Mouse (Mus musculus): ENCODE data around the gene P2ry14. TPM values are rescaled to one million over a fixed set of nuclear protein-coding genes. Genes with fewer than 3 reads are reported as not detected.

P2ry14 gene
- total and polyA plus RNA-seq, 2 experiments = 0.77 to 2.3 TPM

DNA sequence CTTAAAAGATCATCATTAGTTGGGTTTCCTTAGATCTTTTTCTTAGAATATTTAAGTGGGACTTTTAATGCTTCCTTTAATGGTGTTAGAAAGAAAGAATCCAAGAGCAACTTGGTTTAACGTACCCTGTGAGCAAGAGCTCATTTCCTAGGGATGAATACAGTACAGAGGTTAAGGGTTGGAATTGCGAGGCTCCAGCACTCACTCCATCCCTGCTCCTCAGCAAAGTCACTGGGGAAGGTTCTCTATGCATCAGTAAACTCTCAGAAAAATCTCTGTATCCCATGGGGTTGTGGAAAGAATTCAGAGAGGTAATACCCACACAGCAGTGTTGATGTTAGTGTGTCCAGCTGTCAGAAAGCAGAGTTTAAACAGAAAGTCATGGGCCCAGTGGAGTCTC, 13.3 kb downstream of the P2ry14 start:
- H3K4me3 ChIP-seq (ENCODE audit: insufficient read depth, low read depth, low read length) = no peak overlapping the region
- no peak overlapping the region for H3K9ac ChIP-seq (ENCODE audit: low read depth, low read length)
- no peaks in the 10 kb centered on the region for H3K27me3 ChIP-seq (ENCODE audit: control insufficient read depth, insufficient read depth, low read length)
- no peaks in the 10 kb centered on the region for H3K36me3 ChIP-seq (ENCODE audit: control insufficient read depth, insufficient read depth, low read length)
- H3K79me2 ChIP-seq (ENCODE audit: control insufficient read depth, insufficient read depth, low read length) = no peaks in the 10 kb centered on the region
- TF ChIP-seq CTCF (IDR thresholded peaks at IDR 0.05; ENCODE audit: low read depth, low read length) = no peak
- TF ChIP-seq POLR2A (IDR thresholded peaks at IDR 0.05; ENCODE audit: extremely low read depth, insufficient read depth, low read length) = no peak
- H3K4me1 ChIP-seq (ENCODE audit: control insufficient read depth, insufficient read depth, low read length) = no peaks in the 10 kb centered on the region
- 89% methylated on average over 2 of the region's 2 CpGs for WGBS
- DNase-seq (ENCODE audit: extremely low read depth, low read depth, low spot score) = no peak
- H3K27ac ChIP-seq (replicated peaks; ENCODE audit: insufficient read depth, low read depth, low read length) = no peak overlapping the region

DNA sequence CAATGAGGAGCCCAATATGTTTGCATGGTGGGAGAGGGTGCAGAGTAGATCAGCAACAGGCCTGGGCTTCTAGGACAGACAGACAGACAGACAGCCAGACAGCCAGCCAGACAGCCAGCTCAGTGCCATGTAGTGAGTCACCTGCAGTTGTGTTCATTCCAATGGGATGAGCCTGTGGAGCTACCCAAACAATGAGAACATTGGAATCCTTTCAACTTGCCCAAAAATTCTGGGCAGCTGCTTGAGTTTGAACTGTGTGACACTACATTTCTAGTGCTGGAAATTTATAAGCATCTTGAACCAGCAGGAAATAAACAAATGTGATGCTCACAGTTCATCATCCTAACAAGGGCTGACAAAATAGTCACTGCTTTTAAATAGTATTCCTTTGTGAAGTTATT, 13.8 kb downstream of the P2ry14 start:
- TF ChIP-seq POLR2A (IDR thresholded peaks at IDR 0.05; ENCODE audit: extremely low read depth, insufficient read depth, low read length) = no peak
- TF ChIP-seq CTCF (IDR thresholded peaks at IDR 0.05; ENCODE audit: low read depth, low read length) = no peak
- Histone ChIP-seq H3K27me3 (ENCODE audit: control insufficient read depth, insufficient read depth, low read length) (no peaks in the 10 kb centered on the region), H3K4me1 (ENCODE audit: control insufficient read depth, insufficient read depth, low read length) (no peaks in the 10 kb centered on the region), H3K36me3 (ENCODE audit: control insufficient read depth, insufficient read depth, low read length) (no peaks in the 10 kb centered on the region), H3K27ac (replicated peaks; ENCODE audit: insufficient read depth, low read depth, low read length) (no peak overlapping the region), H3K4me3 (ENCODE audit: insufficient read depth, low read depth, low read length) (no peak overlapping the region), H3K79me2 (ENCODE audit: control insufficient read depth, insufficient read depth, low read length) (no peaks in the 10 kb centered on the region), H3K9ac (ENCODE audit: low read depth, low read length) (no peak overlapping the region)
- DNase-seq (ENCODE audit: extremely low read depth, low read depth, low spot score) = no peak

DNA sequence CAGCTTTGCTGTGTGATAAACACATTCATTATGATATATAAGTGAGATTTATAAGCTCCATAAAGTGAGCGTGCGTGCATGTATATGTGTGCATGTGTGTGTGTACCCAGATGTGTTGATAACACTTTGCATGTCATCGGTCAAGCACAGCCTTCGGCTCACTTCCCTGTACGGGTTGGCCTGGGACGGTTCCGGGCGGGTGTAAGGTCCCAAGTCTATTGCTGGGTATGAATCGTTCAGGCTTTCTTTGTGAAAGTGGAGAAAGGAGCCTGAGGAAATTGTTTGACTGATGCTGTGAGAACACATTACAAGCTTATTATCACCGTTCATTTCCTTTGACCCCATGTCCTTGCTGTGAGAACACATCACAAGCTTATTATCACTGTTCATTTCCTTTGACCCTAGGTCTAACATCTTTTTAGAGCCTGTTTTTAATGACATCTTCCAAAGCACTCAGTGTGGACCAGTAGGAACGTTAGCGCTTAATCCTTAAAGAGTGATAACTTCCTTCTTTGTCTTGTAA, 14.4 kb downstream of the P2ry14 start:
- Histone ChIP-seq H3K27ac (replicated peaks; ENCODE audit: insufficient read depth, low read depth, low read length) (no peak overlapping the region), H3K27me3 (ENCODE audit: control insufficient read depth, insufficient read depth, low read length) (no peaks in the 10 kb centered on the region), H3K9ac (ENCODE audit: low read depth, low read length) (no peak overlapping the region), H3K36me3 (ENCODE audit: control insufficient read depth, insufficient read depth, low read length) (no peaks in the 10 kb centered on the region), H3K4me3 (ENCODE audit: insufficient read depth, low read depth, low read length) (no peak overlapping the region), H3K4me1 (ENCODE audit: control insufficient read depth, insufficient read depth, low read length) (no peaks in the 10 kb centered on the region), H3K79me2 (ENCODE audit: control insufficient read depth, insufficient read depth, low read length) (no peaks in the 10 kb centered on the region)
- TF ChIP-seq POLR2A (IDR thresholded peaks at IDR 0.05; ENCODE audit: extremely low read depth, insufficient read depth, low read length) (no peak), CTCF (IDR thresholded peaks at IDR 0.05; ENCODE audit: low read depth, low read length) (no peak)
- DNase-seq (ENCODE audit: extremely low read depth, low read depth, low spot score) = peak; percentile 43
- WGBS = 82% methylated on average over 12 of the region's 12 CpGs

DNA sequence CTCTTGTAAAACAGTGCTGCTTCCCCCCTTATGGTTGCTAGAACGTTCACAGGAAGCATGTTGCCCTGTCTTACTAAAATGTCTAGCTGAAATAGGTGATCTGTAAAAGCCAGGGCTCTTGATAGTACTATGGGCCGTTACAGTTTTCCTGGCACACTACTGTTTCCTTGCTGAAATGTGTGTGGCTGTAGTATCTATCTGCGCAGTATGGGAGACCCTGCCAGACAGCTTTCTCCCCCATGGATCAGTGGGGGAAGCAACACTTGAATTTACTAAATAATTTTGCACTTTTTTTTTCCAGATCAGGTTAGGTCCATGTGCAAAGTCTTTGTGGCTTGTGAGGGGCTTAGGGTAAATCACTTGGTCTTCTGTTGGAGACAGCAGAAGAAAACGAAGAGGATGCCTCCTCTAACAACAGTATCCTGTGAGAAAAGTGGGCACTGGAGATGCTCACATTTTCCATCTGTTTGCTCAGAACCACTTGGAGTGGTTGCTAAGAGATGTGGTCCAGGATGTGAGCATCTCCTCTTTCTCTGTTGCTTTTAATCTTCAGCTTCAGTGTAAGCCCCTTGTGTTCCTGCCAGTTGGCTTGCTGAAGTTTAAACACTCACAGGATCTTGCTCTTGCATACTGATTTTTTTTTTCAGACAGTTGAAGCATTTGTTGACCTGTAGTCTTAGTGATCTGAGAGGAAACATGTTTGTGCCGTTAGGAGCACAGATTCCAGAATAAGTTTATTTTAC, 17.3 kb downstream of the P2ry14 start:
- Histone ChIP-seq H3K79me2 (ENCODE audit: control insufficient read depth, insufficient read depth, low read length) (no peaks in the 10 kb centered on the region), H3K36me3 (ENCODE audit: control insufficient read depth, insufficient read depth, low read length) (no peaks in the 10 kb centered on the region), H3K9ac (ENCODE audit: low read depth, low read length) (no peak overlapping the region), H3K27ac (replicated peaks; ENCODE audit: insufficient read depth, low read depth, low read length) (no peak overlapping the region), H3K27me3 (ENCODE audit: control insufficient read depth, insufficient read depth, low read length) (no peaks in the 10 kb centered on the region), H3K4me1 (ENCODE audit: control insufficient read depth, insufficient read depth, low read length) (no peaks in the 10 kb centered on the region), H3K4me3 (ENCODE audit: insufficient read depth, low read depth, low read length) (no peak overlapping the region)
- no peak for TF ChIP-seq POLR2A (IDR thresholded peaks at IDR 0.05; ENCODE audit: extremely low read depth, insufficient read depth, low read length)
- TF ChIP-seq CTCF (IDR thresholded peaks at IDR 0.05; ENCODE audit: low read depth, low read length) = no peak
- no peak for DNase-seq (ENCODE audit: extremely low read depth, low read depth, low spot score)
- WGBS = 82% methylated on average over 5 of the region's 5 CpGs

DNA sequence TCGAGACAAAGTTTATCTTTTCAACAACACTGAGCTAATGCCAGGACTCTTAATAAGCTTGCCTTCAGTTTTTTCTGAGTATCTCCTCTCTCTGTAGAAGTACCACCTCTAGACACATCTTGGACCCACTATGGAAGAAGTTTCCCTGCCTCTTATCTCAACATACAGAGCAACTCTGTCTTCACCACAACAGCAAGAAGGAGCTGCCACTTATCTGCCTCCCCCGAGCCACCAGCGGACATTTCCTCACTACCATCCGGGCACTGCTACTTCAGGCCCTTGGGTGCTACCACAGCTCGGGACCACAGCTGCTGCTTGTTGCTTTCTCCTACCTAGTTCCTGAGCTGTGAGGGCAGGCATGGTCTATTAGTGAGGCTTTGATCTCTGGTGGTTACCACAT, 20.2 kb downstream of the P2ry14 start:
- TF ChIP-seq POLR2A (IDR thresholded peaks at IDR 0.05; ENCODE audit: extremely low read depth, insufficient read depth, low read length) (no peak), CTCF (IDR thresholded peaks at IDR 0.05; ENCODE audit: low read depth, low read length) (no peak)
- DNase-seq (ENCODE audit: extremely low read depth, low read depth, low spot score) = no peak
- H3K27ac ChIP-seq (replicated peaks; ENCODE audit: insufficient read depth, low read depth, low read length) = no peak overlapping the region
- no peak overlapping the region for H3K9ac ChIP-seq (ENCODE audit: low read depth, low read length)
- H3K4me1 ChIP-seq (ENCODE audit: control insufficient read depth, insufficient read depth, low read length) = peaks cover 2% of the 10 kb centered on the region; the same call in 1 of the 2 replicates
- 81% methylated on average over 5 of the region's 5 CpGs for WGBS
- no peaks in the 10 kb centered on the region for H3K27me3 ChIP-seq (ENCODE audit: control insufficient read depth, insufficient read depth, low read length)
- no peak overlapping the region for H3K4me3 ChIP-seq (ENCODE audit: insufficient read depth, low read depth, low read length)
- H3K79me2 ChIP-seq (ENCODE audit: control insufficient read depth, insufficient read depth, low read length) = no peaks in the 10 kb centered on the region
- no peaks in the 10 kb centered on the region for H3K36me3 ChIP-seq (ENCODE audit: control insufficient read depth, insufficient read depth, low read length)

DNA sequence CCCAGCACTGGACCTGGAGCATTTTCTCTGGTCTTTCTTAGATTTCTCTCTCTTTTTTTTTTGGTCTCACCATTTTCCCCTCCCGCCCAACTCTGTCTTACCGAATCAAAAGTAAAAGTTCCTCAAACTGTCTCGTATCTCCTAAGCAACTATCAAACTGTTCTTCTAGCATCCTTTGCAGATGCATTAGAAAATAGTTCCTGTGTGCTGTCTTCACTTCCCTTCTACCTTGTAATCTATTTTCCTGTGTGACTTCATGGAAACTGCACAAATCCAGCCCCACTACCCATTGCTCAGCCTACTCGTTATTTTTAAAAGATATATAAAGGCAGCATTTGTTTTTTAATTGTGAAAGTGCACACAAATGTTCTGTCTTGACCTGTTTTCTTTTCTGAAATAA, 21.5 kb downstream of the P2ry14 start:
- H3K27me3 ChIP-seq (ENCODE audit: control insufficient read depth, insufficient read depth, low read length) = no peaks in the 10 kb centered on the region
- no peak for TF ChIP-seq POLR2A (IDR thresholded peaks at IDR 0.05; ENCODE audit: extremely low read depth, insufficient read depth, low read length)
- no peak for TF ChIP-seq CTCF (IDR thresholded peaks at IDR 0.05; ENCODE audit: low read depth, low read length)
- H3K9ac ChIP-seq (ENCODE audit: low read depth, low read length) = no peak overlapping the region
- H3K27ac ChIP-seq (replicated peaks; ENCODE audit: insufficient read depth, low read depth, low read length) = no peak overlapping the region
- H3K36me3 ChIP-seq (ENCODE audit: control insufficient read depth, insufficient read depth, low read length) = no peaks in the 10 kb centered on the region
- DNase-seq (ENCODE audit: extremely low read depth, low read depth, low spot score) = no peak
- no peaks in the 10 kb centered on the region for H3K79me2 ChIP-seq (ENCODE audit: control insufficient read depth, insufficient read depth, low read length)
- WGBS = 80% methylated on average over 4 of the region's 4 CpGs
- H3K4me3 ChIP-seq (ENCODE audit: insufficient read depth, low read depth, low read length) = no peak overlapping the region
- peaks cover 2% of the 10 kb centered on the region; the same call in 1 of the 2 replicates for H3K4me1 ChIP-seq (ENCODE audit: control insufficient read depth, insufficient read depth, low read length)

Measured in liver, adult 2 months (tissue).